Mouse (Mus musculus) megakaryocyte, embryonic 14.5 days (primary cell): ENCODE measurements at regions not wholly inside any gene's neighbourhood (a gene's known extent, or its start where the extent isn't known, plus 50 kb on each side); places are given as distances from the start of the nearest gene placed in this dataset.

Source experiments
- FLI1 ChIP-seq: IDR thresholded peaks from 2 replicates; pipeline ENCODE4 v1.6.1; 2012; ENCODE audit warnings: low read length, inconsistent platforms, mixed read lengths
- GATA1 ChIP-seq: IDR thresholded peaks from 3 replicates; pipeline ENCODE4 v1.6.1; 2012; ENCODE audit warnings: mixed read lengths, low read length, inconsistent platforms, borderline replicate concordance

GRCm38 (mm10) chr17:74923101-74923500, 82.3 kb upstream of the Ltbp1 start:
- TF ChIP-seq GATA1 (no peak), FLI1 (no peak)
